Mouse (Mus musculus) CH12F3 (cell line): ENCODE data around the gene Cds2.
"Not testable (repeated sequence)": the region's sequence is repeated elsewhere in the genome, so short reads cannot be mapped to it uniquely, and the experiment has no call there.

Source experiments
- in situ Hi-C: fragments of 300-500 bp; cut with MboI; formaldehyde crosslinking; loops from 2 replicates; pipeline ENCODE4 v1.14.3; 2020; ENCODE audit warnings: low sequenced_read_pairs

Gene Cds2

DNA sequence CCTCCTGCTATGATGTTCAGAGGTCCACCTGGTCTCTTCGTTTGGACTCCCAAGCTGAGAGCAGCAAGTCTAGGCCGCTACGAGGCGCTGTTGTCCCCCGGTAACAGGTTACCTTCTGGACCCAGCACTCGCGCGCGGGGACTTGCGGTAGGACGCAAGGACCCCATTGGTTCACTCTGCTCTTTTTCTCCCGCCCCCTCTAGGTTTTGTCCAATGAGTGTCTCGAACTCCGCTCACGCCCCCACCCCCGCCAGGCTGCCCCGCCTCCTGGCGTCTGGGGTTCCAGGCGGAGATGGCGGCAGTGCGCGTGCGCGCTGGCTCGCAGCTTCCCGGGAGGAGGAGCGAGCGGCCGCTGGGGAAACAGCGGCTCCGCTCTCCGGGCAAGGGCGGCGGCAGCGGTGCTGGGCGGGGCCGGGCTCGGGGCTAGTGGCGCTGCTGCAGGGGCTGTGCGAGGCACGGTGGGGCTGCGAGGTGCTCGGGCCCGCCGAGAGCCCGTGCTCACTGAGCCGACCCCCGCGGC is at the start of gene Cds2:
Cds2 (plus strand) TSS at position 270 of the 520 bp plus-strand sequence.
- in situ Hi-C loops, result no loop called here

DNA sequence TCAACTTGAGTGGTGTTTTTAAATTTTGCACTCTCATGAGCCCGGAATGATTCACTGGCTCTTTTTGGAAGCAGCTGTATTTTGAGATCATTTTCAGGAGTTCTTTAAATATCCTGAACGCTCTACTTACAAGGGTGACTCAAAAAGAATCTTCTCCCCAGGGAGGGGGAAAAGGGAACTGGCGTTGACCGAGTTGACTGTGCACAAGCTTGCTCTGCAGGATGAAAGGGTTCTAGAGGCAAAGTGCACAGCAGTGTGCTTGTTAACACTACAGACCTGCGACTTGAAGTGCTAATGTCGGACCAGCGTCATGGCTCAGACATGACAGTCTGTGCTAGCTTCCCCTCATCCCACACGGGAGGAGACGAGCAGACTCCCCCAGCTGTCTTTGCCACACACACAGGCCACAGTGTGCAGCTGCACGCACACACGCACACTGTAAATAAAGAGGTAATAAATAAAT is 41.3 kb upstream of the Cds2 start:
- in situ Hi-C loops, result no loop called here

DNA sequence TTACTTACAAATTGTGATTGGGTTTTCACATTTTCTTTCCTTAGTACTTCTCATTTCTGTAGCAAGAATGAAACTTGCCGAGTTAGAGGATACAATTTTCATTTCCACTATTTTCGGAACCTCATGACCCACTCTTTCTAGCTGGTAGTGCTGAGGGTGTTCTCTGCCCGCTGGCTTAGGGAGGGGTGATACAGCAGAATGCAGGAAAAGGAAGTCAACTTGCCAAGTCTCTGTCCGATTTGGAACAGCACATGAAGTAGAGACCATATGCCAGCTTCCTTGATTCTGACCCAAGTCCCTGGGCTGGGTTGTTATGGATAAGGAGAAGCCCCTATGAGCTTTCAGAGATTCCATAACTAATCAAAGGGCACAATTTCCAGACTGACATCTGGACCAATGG is 38.6 kb upstream of the Cds2 start:
- in situ Hi-C loops, result no loop called here

DNA sequence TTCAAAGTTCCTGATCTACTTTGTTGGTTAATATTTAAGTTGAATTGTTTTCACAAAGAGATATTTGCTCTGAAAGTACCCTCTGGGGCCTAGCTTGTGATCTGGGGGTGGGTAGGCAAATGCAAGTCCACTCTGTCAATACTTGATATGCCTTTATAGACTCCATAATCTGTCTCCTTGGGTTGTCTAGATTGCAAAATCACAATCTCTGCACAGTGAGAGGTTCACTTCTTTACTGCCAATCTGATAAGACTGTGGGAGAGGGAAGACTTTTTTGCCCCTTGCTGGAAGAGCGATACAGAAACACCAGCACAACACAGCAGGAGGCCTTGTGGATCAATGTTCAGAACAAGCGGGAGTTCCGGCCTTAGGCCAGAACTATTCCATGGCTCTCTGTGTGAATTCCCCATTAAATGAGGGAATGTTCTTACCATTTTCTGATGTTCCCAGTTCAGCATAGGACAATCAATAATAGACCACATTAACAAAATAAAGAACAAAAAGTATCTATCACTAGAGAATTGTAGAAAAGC is 30.5 kb upstream of the Cds2 start:
- in situ Hi-C loops, result no loop called here

DNA sequence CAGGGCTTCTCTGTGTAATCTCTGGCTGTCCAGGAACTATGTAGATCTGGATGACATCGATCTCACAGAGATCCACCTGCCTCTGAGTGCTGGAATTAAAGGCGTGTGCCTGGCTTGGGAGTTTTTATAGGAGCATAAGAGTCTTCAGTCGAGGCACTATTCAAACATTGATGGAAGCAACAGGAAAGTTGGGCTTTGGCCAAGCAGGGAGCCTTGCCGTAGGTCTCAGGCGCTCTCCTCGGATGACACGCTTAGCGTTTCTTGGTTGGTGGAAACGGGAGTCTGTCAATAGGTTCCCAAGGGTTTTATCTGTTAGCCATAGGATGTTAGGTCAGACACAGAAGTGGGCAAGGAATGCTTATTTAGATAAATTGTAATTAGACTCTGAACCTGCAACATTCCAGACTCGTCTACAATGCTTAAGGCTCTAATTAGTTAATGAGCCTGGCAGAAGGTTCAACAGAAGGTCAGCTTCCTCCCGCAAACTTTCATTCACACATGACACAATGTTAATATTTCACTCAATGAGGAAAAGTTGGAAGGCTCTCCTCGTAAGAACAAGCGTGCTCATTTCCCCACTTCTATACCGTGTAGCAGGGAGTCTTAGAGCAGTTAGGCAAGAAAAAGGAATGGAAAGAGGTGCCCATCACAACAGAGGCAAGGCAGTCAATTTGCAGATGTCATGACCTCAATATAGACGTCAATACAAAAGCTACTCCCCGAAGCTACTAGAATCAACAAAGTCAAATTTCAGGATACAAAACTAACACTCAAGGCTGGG is 28.8 kb upstream of the Cds2 start:
- in situ Hi-C loops, result no loop called here

DNA sequence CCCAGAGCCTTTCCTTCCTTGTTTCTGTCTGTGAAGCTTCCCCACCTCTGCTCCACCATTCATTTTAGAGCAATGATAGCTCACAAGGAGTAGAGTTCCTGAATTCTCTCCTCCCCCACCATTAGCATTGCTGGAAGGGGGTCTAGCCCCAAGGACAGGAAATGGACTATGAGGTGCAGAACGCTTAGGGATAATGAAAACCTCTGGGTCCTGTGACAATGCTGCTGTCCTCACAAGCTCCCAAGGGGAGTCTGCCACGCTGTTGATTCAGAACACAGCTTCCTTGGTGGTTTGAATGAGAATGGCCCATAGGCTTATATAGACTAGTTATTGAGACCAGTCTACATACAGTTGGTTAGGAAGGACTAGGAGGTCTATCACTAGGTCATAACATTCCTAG is 27.7 kb upstream of the Cds2 start:
- in situ Hi-C loops, result no loop called here

DNA sequence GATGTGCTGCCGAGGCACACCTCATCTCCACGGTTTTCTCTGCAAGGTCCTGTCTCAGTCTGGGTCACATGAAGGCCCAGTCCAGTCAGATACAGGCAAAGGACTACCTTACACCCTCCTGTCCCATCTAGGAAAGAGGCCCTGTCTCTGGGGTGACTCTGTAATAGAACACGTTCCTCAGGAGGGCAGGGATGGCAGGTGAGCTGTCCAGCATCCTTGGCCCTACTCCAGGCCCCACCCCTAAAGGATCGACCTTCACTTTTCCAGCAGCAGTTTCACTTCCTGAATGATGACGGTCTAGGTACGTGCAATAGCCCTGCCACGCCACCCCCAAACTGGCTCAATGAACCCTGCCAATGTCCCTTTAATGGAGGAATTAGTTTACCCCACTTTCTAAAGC is 27.0 kb upstream of the Cds2 start:
- in situ Hi-C loops, result no loop called here

DNA sequence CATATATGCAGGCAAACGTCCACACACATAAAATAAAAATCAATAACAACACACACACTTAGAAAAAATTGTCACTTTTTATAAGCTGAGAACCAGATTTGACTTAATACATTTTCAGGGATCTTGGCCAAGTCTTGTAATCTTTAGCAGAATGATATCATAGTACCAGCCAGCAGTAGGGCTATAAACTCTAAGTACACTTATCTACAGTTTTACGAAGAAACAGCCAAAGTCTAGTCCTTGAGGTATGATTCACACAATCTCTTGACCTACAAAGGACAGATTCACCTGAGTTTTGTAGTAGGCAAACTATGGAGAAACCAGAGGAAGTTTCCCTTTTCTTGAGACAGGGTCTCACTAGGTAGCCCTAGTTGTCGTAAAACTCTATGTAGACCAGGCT is 23.5 kb upstream of the Cds2 start:
- in situ Hi-C loops, result not testable (repeated sequence)

DNA sequence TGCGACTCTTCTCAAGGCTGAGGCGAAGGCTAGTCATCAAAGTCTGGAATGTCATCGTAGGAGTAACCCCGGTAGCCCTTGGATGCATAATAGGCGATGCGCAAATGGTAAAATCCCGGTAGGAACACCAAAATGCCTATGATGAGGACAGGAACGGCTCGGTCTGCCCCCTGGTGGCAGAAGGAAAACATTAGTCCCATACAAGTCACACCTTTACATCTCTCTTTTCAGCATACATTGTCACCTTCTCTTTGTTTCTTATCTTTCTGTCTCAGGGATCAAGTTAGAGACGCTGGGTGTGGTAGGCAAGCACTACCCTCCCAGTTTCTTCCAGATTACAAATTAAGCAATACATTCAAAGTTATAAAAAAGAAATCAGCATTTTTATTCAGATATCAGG is 22.5 kb upstream of the Cds2 start:
- in situ Hi-C loops, result loop anchor here (10.0 kb wide), 1 partner anchor 256 kb away; no protein-coding TSS in a partner anchor

DNA sequence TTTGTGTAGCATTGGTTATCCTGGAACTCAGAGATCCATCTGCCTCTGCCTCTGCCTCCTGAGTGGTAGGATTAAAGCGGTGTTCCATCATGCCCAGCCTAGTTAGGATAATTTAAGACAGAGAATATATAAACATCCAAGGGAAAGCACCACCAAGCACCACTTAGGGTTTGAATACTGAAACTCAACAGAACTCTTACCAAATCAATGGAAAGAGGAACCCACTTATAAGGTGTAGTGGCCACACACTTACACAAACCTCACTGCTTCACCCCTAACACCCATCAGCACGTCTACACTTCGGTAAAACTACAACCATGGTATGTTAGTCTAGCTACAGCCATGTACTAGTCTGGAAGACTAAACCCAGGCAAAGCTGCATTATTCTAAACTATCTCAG is 19.6 kb upstream of the Cds2 start:
- in situ Hi-C loops, result loop anchor here (10.0 kb wide), 1 partner anchor 259 kb away; no protein-coding TSS in a partner anchor

DNA sequence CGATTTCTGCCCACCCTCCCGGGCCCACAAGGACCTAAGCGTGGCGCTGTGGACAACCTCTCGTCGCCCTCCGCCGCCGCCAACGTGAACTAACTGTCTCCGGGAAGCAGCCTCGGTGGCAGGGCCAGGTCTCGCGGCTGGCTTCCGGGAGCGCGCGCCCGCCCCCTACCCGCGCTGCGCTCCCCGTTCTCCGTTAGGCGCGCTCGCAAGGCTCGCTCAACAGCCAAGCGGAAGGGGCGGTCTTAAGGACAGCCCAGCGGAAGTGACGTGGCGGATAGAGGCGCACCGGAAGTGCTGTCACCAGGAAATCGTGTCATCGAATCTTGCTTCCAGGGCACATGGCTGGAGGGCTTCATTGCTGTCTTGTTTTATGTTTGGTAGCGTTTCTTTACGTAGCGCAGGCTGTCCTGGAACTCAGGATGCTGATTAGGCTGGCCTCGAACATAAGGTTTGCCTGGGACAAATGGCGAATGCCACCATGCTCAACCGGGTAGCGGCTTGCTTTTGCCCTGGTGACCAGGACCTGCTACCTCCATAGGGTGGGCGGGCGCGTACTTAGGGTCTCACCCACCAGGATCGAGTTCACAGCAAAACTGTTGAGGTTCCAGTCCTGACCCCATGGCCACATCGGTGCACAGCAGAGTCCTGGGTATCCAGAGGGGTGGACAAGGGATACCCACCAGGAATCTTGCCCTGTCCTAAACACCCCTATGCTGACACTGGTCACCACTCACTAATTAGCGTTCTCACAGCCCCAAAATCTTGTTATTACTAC is 15.2 kb upstream of the Cds2 start, which contains the start of gene Tmem230:
Tmem230 (minus strand) TSS at position 269 of the 775 bp plus-strand sequence.
- in situ Hi-C loops, result loop anchor here (10.0 kb wide), 1 partner anchor 263 kb away; no protein-coding TSS in a partner anchor

DNA sequence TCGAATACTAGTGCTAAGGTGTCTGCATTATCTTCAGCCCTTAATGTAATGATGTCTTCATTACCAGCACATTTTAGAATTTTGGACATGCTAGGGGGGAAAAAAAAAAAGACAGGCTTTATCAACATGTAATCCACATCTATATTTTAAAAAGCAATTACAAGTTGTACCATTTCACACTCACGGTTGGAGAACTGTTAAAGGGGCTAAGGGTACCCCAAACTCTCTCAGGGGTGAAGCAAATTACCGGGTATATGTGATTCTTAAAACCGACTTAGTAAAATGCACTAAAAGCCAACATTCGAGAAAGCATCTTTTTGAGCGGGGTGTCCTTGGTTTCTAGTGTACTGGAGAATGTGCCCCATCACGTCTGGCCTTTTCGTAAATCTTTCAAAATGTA is 11.0 kb upstream of the Cds2 start:
- in situ Hi-C loops, result no loop called here

DNA sequence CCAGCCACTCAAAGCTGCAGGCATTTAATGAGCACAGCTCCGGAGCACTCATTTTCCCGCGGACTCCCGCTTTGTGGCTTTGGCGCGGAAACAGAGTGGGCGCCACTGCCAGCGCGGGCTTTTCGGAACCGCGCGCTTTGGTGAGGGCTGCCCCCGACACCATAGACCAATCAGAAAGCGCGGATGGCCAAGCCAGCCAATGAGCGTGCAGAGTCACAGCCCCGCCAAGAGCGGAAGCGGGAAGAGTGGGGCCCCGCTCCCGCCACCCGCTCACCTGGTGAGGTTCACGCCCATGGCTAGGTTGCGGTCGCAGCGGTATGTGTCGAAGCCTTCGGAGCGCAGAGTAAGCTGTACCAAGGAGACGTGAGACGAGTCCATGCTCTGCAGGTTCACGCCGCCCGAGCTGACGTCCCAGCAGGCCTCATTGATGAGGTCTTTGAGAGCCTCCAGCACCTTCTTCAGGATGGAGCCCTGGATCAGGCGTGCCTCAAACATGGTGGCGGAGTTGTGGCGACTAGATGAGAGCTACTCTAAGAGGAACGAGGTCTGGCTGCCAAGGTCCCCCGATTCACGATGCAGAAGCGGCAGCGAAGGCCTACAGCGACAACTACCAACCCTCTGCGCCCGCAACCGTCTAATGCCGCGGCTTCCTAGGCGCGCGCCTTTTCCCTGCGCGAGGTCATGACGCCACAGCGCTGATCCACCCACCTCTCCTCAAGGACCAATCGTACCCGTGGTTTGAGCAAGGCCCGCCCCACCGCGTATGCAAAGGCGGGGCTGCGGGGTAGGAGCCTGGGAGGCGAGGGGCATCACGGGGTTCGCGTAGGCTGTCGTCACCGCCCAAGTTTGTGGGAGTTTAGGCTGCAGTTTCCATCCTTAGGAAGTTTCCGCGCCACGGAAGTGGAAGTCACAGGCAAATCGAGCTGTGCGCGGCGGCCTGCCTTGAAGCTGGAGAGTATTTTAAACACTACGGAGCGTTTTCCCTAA is 10.1 kb upstream of the Cds2 start, which contains the start of gene Pcna:
Pcna (minus strand) TSS at position 773 of the 987 bp plus-strand sequence.
- in situ Hi-C loops, result no loop called here

DNA sequence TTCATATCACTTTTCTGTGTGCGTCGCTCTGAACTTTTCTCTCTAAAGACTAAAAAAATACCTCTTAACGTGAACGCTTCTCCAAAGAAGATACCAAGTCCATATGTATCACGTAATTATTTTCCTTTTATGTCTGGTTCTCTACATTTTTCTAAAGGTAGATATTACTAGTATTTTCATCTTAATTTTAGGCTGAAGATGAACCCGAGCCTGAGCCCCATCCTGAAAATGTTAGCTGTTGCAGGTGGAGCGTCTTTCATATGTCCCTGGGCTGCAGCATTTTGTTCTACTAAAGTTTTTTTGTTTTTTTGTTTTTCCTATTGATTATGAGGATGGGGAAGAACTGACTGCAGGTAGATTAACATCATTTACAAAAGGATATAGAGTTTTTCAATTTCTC is 9.3 kb upstream of the Cds2 start:
- in situ Hi-C loops, result no loop called here

DNA sequence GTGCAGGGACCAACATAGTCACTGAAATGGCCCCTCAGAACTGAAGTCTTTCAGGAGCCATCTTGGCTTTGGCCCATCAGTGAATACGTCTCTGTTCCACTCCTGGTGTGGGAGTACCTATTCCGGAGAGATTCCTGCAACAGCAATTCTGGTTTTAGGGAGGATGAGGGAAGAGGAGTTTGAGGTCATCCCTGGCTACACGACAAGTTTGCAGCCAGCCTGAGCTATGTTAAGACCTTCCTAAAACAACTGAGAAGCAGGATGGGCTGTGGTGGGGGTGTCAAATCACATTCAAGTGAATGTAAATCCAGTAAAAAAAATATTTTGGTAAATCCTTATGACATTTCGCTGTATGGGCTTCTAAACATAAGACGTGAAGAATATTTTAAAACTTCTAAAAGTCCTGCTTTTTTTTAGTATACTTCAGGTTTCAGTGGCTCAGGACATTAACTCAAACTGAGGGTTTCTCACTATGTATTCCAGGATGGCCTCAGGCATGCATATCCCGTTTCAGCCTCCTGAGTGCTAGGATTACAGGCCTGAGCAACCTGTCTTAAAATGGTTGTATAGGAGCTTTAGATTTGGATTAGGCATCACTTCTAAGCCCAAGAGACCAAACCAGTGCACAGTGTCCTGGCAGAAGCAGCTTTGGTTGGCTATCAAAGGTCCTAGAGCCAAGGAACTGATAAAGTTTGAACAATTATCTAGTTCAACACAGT is 5.4 kb upstream of the Cds2 start:
- in situ Hi-C loops, result no loop called here

DNA sequence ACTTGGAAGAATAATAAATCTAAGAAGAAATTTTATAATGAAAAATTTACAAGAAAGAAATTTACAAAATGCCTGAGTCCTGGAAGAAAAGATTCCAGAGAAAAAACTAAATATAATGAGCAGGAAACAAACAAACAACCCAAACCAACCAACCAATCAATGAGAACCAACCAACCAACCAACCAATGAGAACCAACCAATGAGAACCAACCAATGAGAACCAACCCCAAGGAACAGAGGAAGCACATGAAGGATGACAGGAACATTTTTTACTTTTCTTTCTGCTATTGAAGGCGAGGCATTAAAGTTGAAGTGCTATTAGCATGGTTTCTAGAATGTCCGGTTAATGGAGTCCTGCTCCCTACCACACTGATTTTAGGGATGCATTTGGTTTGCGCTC is 2.3 kb upstream of the Cds2 start:
- in situ Hi-C loops, result no loop called here

DNA sequence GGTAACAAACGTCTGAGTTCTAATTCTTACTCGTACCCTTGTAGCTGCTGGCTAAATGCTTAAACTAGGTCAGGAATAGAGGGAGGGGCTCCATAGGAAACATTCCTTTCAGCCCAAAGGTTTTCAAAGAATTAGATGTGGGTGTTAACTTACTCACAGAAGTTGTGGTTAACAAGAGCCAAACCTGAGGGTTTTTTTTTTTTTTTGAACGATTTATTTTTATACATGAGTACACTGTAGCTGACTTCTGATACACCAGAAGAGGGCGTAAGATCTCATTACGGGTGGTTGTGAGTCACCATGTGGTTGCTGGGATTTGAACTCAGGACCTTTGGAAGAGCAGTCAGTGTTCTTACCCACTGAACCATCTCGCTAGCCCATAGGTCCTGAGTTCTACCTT is 773 bp upstream of the Cds2 start:
- in situ Hi-C loops, result no loop called here

DNA sequence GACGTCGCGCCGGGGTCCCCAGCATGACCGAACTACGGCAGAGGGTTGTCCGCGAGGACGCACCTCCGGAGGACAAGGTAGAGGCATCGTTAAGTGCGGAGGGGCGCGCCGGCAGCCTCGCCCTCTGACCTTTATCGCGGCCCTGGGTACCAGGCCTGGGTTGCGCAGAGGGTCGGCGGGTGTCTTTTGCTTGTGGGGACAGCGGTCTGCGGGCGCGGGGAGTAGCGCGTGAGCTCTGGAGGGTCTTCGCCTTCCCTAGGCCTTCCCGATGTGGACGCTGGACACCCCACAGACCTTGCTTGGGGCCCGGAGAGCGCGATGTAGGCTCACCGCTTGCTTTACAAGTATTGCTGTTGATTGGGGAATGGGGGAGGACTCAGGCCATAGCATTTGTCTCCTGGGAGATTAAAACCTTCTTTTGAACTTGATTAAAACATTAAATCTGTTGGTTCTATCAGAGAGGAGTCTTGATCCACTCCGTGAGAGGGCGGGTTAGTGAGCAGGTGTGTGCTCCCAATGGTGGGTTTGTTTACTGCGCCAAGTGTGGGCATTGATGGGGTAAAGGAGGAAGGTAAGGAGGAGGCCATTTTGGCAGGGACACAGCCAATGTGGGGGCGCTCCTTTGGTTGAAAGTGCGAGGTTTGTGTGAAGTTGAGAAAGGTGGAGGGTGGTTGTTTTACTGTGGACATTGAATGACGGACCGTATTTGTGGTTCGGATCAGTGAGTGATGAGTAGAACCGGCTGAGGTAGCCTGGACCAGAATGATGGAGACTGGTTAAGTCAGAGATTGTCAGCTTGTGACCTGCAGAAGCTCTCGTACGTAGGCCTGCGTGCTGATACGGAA is 695 bp downstream of the Cds2 start:
- in situ Hi-C loops, result no loop called here

DNA sequence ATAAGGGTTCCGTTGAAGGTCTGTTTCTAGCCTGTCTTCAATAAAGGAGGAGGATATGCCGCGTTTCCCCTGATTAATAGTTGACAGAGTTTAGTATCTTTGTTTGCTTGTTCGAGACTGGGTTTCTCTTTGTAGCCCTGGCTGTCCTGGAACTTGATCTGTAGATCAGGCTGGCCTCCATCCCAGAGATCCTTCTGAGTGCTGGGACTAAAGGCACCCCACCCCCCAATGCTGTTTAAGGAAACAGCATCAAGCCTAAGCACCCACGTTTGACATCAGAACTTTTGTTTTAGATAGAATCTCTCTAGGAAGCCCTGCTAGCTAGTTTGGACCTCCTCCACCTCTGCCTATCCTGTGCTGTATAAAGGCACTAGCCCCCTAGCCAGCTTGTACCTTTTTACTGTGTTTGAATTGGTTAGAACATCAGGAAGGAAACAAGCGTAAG is 1.3 kb downstream of the Cds2 start:
- in situ Hi-C loops, result no loop called here
